10 mouse cellular contexts compared by ENCODE assay signal in the genomic region with DNA sequence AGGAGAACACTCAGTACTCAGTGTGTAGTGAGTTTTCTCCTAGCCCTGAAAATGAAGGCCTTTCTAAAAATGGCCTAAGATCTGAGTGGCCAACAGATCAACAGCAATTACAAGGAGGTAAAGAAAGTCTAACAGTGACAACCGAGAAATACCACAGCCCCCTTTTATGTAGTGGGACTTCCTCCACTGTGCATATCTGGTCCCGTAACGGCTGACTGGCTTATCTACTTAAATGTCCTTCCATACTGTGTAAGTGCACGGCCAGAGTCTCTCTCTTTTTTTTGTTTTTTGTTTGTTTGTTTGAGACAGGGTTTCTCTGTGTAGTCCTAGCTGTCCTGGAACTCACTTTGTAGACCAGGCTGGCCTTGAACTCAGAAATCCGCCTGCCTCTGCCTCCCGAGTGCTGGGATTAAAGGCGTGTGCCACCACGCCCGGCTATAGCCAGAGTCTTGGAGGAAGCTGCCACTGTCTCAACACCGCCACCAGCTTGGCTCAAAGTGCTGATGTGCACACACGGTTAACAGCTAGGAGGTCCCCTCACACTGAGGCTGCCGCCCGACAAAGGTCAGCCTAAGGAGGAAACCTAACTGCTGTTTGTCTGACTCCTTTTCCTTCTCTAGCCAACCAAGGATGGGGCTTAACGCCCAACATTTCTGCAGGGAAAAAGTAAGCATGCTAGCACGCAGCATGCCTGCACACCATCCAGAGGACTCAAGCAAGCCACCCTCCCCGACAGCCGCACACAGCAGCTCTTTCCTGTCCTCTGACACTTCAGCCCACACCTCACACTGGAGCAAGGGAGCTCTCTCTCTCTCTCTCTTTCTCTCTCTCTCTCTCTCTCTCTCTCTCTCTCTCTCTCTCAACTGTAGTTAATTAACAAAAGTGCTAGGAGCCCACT. TPM values are rescaled to one million over a fixed set of nuclear protein-coding genes. Genes with fewer than 3 reads are reported as not detected.
DNase-seq lines count a peak whose midpoint lies in the region; ATAC-seq and TF ChIP-seq lines count a peak whose summit lies in the region.
"Had no signal": no experiment of that assay in that cellular context is flagged by ENCODE, and none has a peak within 500 bp of the region (broad histone marks: within the 10 kb centered on the region; RNA-seq: fewer than 3 reads in every experiment).

No protein-coding gene starts in this region.

- no peak overlapping the region for H3K4me2 ChIP-seq in heart, postnatal 0 days (ENCODE audit: low read depth, low read length)

- no peaks in the 10 kb centered on the region for H3K9me3 ChIP-seq in heart, postnatal 0 days (replicated peaks; ENCODE audit: control insufficient read depth, low read length)

- H3K4me3 ChIP-seq in layer of hippocampus, adult 2 months = no peak overlapping the region
- no peak overlapping the region for H3K4me3 ChIP-seq in heart, postnatal 0 days (ENCODE audit: low read depth, low read length)

- peak; percentile 56 for ATAC-seq in heart, postnatal 0 days (ENCODE audit: insufficient read depth, low read depth)
- ATAC-seq: hindbrain, embryonic 16.5 days had no signal

- intact Hi-C loops in heart, postnatal 36 days (cut with DNase I) = no loop called here
- intact Hi-C loops in left cerebral cortex, postnatal 4 days (cut with DNase I) = no loop called here

- H3K4me1 ChIP-seq in heart, postnatal 0 days (ENCODE audit: control insufficient read depth, insufficient read depth) = peaks cover 7% of the 10 kb centered on the region; the same call in 1 of the 2 replicates

- peak; percentile 90 for DNase-seq in heart, adult 11 months
- no peak for DNase-seq in heart, postnatal 36 days
- DNase-seq in layer of hippocampus, adult 2 months (ENCODE audit: low spot score in 2 of 2) = no peak
- no peak for DNase-seq in layer of hippocampus, postnatal 36 days
- no peak for DNase-seq in heart, postnatal 0 days (ENCODE audit: low spot score)
- DNase-seq in lung, postnatal 25 days (ENCODE audit: low spot score) = peak; percentile 57
- no peak for DNase-seq in left cerebral cortex, postnatal 4 days
- DNase-seq in neural tube, embryonic 10.5 days (ENCODE audit: extremely low spot score, low spot score) = no peak
- DNase-seq: midbrain, embryonic 14.5 days had no signal

- TF ChIP-seq EP300 in heart, postnatal 0 days (IDR thresholded peaks at IDR 0.05; ENCODE audit: low read depth) = no peak

- no peak overlapping the region for H3K9ac ChIP-seq in heart, postnatal 0 days (replicated peaks; ENCODE audit: low read depth, low read length)

- H3K27me3 ChIP-seq in heart, postnatal 0 days (ENCODE audit: control insufficient read depth, insufficient read depth, low read length) = no peaks in the 10 kb centered on the region

- TF ChIP-seq CTCF in layer of hippocampus, adult 2 months (conservative IDR thresholded peaks at IDR 0.05) = no peak
- no peak for TF ChIP-seq CTCF in heart, postnatal 0 days (IDR thresholded peaks at IDR 0.05; ENCODE audit: low read depth)

- 48% methylated on average over 17 of the region's 17 CpGs for WGBS in heart, postnatal 0 days

- H3K36me3 ChIP-seq in heart, postnatal 0 days (replicated peaks; ENCODE audit: control insufficient read depth, insufficient read depth, low read length) = peaks cover 59% of the 10 kb centered on the region

- peak overlapping the region; percentile 82 for H3K27ac ChIP-seq in layer of hippocampus, adult 2 months
- peak overlapping the region; percentile 62 for H3K27ac ChIP-seq in heart, postnatal 0 days (ENCODE audit: low read depth)

RNA-seq across cellular contexts. Expression of a gene that starts 17.3 kb away (rescaled TPM):
- total RNA-seq in heart, postnatal 36 days (2021) = 100 to 1,000 TPM; 129 to 147 TPM
- 100 to 1,000 TPM; 185 to 207 TPM for total RNA-seq in layer of hippocampus, adult 2 months (2021)
- 100 to 1,000 TPM; 183 to 198 TPM for total RNA-seq in layer of hippocampus, postnatal 36 days (2021)
- total RNA-seq in heart, postnatal 0 days (2014; rRNA removed; ENCODE audit: low replicate concordance) = 52.4 and 163 TPM in 2 replicates
- 192 and 202 TPM in 2 replicates for polyA plus RNA-seq in heart, postnatal 0 days (2015; fragmentation: Nextera tagmentation; extraction: Ambion mirVana)
- total RNA-seq in left cerebral cortex, postnatal 4 days (2021) = 100 to 1,000 TPM; 184 to 191 TPM

RNA-seq across cellular contexts. Expression of a gene that starts 32.2 kb away (rescaled TPM):
- 10 to 100 TPM; 10.4 to 11.5 TPM for total RNA-seq in heart, postnatal 36 days (2021)
- total RNA-seq in layer of hippocampus, adult 2 months (2021) = 10 to 100 TPM; 23.8 to 24.3 TPM
- total RNA-seq in layer of hippocampus, postnatal 36 days (2021) = 10 to 100 TPM; 19.7 to 20.2 TPM
- 13.7 and 16.6 TPM in 2 replicates for total RNA-seq in heart, postnatal 0 days (2014; rRNA removed; ENCODE audit: low replicate concordance)
- 7.6 and 7.7 TPM in 2 replicates for polyA plus RNA-seq in heart, postnatal 0 days (2015; fragmentation: Nextera tagmentation; extraction: Ambion mirVana)
- 10 to 100 TPM; 17.8 to 19.9 TPM for total RNA-seq in left cerebral cortex, postnatal 4 days (2021)

Comparison
In these comparisons a context has a peak if more than half of its experiments do, and no peak if none do; other contexts are left out.
1. DNase-seq: peak in heart, adult 11 months (single experiment) and lung, postnatal 25 days (single experiment); none in heart, postnatal 36 days (0 of 2), layer of hippocampus, adult 2 months (0 of 2), layer of hippocampus, postnatal 36 days (0 of 2), heart, postnatal 0 days (single experiment), left cerebral cortex, postnatal 4 days (single experiment) and neural tube, embryonic 10.5 days (single experiment).